Mouse (Mus musculus): ENCODE measurements around the gene Zswim4. TPM values are rescaled to one million over a fixed set of nuclear protein-coding genes. Genes with fewer than 3 reads are reported as not detected.

The Zswim4 gene
- total and polyA plus RNA-seq, 2 experiments from 2014 or later: 15.5 to 47.7 TPM

- WGBS: 82% methylated on average over 21 of the region's 21 CpGs
- no peak overlapping the region for H3K4me2 ChIP-seq (ENCODE audit: low read depth)
- no peak overlapping the region for H3K9ac ChIP-seq
- H3K9me3 ChIP-seq (ENCODE audit: low read length): no peaks in the 10 kb centered on the region
- no peak for ATAC-seq
- H3K27ac ChIP-seq (ENCODE audit: low read depth, low read length): no peak overlapping the region
- no peak for DNase-seq
- peaks cover 95% of the 10 kb centered on the region for H3K36me3 ChIP-seq (ENCODE audit: insufficient read depth)
- TF ChIP-seq CTCF (IDR thresholded peaks at IDR 0.05; ENCODE audit: low read depth): no peak
- H3K4me3 ChIP-seq (ENCODE audit: low read depth, low read length): no peak overlapping the region
- H3K4me1 ChIP-seq (ENCODE audit: insufficient read depth): no peaks in the 10 kb centered on the region
- H3K27me3 ChIP-seq (ENCODE audit: insufficient read depth, low read length): no peaks in the 10 kb centered on the region
Measured at GRCm38 (mm10) chr8:84223322-84224029, 13.4 kb downstream of the Zswim4 start.

DNA sequence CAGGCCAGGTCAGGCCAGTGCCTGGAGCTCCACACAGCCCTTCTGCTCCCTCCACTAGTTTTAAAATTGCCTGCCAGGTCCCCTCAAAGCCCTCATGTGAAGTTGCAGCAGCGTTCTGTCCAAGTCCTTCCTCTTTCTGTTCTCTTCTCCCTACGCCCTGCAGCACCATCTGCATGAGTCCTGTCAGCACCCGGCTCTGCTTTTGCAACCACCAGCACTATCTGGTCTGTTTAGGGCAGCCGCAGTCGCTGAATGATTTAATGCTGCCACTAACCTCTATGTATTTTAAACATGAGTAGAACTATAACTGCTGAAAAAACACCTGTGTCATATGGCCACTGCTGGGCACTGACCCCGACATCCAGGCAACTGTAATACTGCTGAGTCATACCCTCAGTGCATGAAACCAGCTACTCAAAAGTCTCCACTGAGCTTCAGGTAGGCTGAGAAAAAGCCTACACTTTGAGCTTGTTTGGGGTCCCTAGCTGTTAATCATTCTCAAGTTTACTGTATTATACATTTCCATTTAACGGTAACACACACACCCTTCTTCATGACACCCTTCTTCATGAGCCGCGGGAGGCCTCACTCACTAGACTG, 14.2 kb downstream of the Zswim4 start:
- DNase-seq (no peak), ATAC-seq (no peak)
- Histone ChIP-seq H3K4me2 (ENCODE audit: low read depth) (no peak overlapping the region), H3K36me3 (ENCODE audit: insufficient read depth) (peaks cover 95% of the 10 kb centered on the region), H3K9ac (no peak overlapping the region), H3K4me3 (ENCODE audit: low read depth, low read length) (no peak overlapping the region), H3K4me1 (ENCODE audit: insufficient read depth) (no peaks in the 10 kb centered on the region), H3K27me3 (ENCODE audit: insufficient read depth, low read length) (no peaks in the 10 kb centered on the region), H3K9me3 (ENCODE audit: low read length) (no peaks in the 10 kb centered on the region), H3K27ac (ENCODE audit: low read depth, low read length) (no peak overlapping the region)
- WGBS: 96% methylated on average over 9 of the region's 9 CpGs
- no peak for TF ChIP-seq CTCF (IDR thresholded peaks at IDR 0.05; ENCODE audit: low read depth)

DNA sequence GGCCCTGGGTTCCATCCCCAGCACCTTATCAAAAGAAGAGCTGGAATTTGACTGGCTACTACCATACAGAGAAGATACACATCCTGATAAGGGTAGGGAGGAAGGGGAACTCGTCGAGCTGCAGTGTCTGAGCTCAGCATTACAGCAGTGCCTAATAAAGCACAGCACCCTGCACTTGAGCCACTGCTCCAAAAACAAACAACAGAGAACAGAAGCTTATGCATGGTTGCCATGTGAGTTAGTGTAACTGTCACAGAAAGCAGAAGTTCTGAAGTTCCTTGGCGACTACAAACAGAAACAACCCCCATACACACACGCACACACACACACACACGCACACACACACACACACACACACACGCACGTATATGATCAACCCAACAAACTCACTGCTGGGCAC, 16.8 kb downstream of the Zswim4 start:
- Histone ChIP-seq H3K4me2 (ENCODE audit: low read depth) (no peak overlapping the region), H3K9ac (no peak overlapping the region), H3K4me3 (ENCODE audit: low read depth, low read length) (no peak overlapping the region), H3K27me3 (ENCODE audit: insufficient read depth, low read length) (no peaks in the 10 kb centered on the region), H3K36me3 (ENCODE audit: insufficient read depth) (peaks cover 96% of the 10 kb centered on the region), H3K9me3 (ENCODE audit: low read length) (no peaks in the 10 kb centered on the region), H3K4me1 (ENCODE audit: insufficient read depth) (no peaks in the 10 kb centered on the region), H3K27ac (ENCODE audit: low read depth, low read length) (no peak overlapping the region)
- WGBS: 87% methylated on average over 7 of the region's 7 CpGs
- TF ChIP-seq CTCF (IDR thresholded peaks at IDR 0.05; ENCODE audit: low read depth): no peak
- no peak for DNase-seq
- ATAC-seq: no peak

DNA sequence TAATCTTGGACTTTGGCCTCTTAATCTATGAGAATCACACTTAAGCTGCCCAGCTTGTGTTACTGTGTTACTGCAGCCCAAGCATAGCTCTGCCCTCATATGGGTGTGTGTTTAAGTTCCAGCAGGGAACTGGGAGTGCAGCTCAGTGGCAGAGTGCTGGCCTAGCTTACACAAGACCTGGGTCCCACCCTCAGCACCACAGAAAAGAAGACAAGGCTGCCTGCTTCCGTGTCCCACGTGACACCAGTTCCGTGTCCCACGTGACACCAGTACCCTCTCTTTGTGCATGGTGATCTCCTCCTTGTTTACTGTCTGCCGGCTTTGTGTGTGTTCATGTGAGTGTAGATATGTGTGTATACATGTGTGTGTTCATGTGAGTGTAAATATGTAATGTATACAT, 18.7 kb downstream of the Zswim4 start:
- DNase-seq (no peak), ATAC-seq (no peak)
- Histone ChIP-seq H3K9ac (no peak overlapping the region), H3K4me2 (ENCODE audit: low read depth) (no peak overlapping the region), H3K9me3 (ENCODE audit: low read length) (no peaks in the 10 kb centered on the region), H3K27me3 (ENCODE audit: insufficient read depth, low read length) (no peaks in the 10 kb centered on the region), H3K4me1 (ENCODE audit: insufficient read depth) (no peaks in the 10 kb centered on the region), H3K36me3 (ENCODE audit: insufficient read depth) (peaks cover 93% of the 10 kb centered on the region), H3K4me3 (ENCODE audit: low read depth, low read length) (no peak overlapping the region), H3K27ac (ENCODE audit: low read depth, low read length) (no peak overlapping the region)
- TF ChIP-seq CTCF (IDR thresholded peaks at IDR 0.05; ENCODE audit: low read depth): no peak
- 93% methylated on average over 5 of the region's 5 CpGs for WGBS

DNA sequence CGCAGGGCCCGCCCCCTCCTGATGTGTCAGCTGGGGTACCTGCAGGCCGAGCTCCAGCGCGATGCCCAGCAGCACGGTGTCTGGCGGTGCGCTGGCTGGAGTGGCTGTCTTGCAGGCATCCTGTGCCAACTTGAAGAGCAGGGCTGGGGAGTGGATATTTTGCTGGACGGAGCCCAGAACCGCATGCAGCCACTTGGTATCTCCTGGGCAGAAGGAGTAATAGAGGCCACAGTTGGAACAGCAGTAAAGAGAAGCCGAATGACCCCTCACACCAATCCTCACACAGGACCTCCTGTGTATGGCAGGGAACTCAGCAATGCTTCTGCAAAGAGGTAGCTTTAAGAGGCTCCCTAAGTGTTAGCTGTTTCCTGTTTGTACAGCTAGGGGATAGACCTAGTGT, 19.6 kb downstream of the Zswim4 start:
- no peak for ATAC-seq
- WGBS: 97% methylated on average over 11 of the region's 11 CpGs

DNA sequence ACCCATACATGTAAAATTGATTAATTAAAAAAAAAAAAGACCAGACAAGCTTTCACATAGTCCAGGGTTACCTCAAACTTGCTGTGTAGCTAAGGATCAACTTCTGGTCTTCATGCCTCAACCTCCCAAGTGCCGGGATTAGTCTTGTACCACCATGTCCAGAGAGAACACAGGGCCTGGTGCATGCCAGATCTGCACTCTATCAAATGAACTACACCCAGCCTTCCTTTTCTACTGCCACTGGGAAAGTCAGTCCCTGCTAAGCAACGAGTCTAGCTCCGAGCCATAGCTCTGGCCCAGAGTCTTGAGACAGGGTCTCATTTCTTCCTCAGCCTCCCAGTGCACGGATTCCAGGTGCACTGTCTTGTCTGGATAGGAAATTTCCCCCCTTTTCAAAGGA, 23.6 kb downstream of the Zswim4 start:
- H3K4me3 ChIP-seq (ENCODE audit: low read depth, low read length): no peak overlapping the region
- no peak for DNase-seq
- TF ChIP-seq CTCF (IDR thresholded peaks at IDR 0.05; ENCODE audit: low read depth): no peak
- no peaks in the 10 kb centered on the region for H3K9me3 ChIP-seq (ENCODE audit: low read length)
- no peak overlapping the region for H3K27ac ChIP-seq (ENCODE audit: low read depth, low read length)
- no peak overlapping the region for H3K4me2 ChIP-seq (ENCODE audit: low read depth)
- H3K36me3 ChIP-seq (ENCODE audit: insufficient read depth): peaks cover 80% of the 10 kb centered on the region
- no peak overlapping the region for H3K9ac ChIP-seq
- ATAC-seq: no peak
- no peaks in the 10 kb centered on the region for H3K4me1 ChIP-seq (ENCODE audit: insufficient read depth)
- no peaks in the 10 kb centered on the region for H3K27me3 ChIP-seq (ENCODE audit: insufficient read depth, low read length)
- 87% methylated on average over 4 of the region's 4 CpGs for WGBS

More for the DNA sequence above, 19.6 kb downstream of the Zswim4 start:
- Histone ChIP-seq H3K9ac (no peak overlapping the region), H3K4me2 (ENCODE audit: low read depth) (no peak overlapping the region), H3K27ac (ENCODE audit: low read depth, low read length) (no peak overlapping the region), H3K9me3 (ENCODE audit: low read length) (no peaks in the 10 kb centered on the region), H3K4me1 (ENCODE audit: insufficient read depth) (no peaks in the 10 kb centered on the region), H3K36me3 (ENCODE audit: insufficient read depth) (peaks cover 93% of the 10 kb centered on the region), H3K4me3 (ENCODE audit: low read depth, low read length) (no peak overlapping the region), H3K27me3 (ENCODE audit: insufficient read depth, low read length) (no peaks in the 10 kb centered on the region)
- no peak for DNase-seq
- no peak for TF ChIP-seq CTCF (IDR thresholded peaks at IDR 0.05; ENCODE audit: low read depth)

DNA sequence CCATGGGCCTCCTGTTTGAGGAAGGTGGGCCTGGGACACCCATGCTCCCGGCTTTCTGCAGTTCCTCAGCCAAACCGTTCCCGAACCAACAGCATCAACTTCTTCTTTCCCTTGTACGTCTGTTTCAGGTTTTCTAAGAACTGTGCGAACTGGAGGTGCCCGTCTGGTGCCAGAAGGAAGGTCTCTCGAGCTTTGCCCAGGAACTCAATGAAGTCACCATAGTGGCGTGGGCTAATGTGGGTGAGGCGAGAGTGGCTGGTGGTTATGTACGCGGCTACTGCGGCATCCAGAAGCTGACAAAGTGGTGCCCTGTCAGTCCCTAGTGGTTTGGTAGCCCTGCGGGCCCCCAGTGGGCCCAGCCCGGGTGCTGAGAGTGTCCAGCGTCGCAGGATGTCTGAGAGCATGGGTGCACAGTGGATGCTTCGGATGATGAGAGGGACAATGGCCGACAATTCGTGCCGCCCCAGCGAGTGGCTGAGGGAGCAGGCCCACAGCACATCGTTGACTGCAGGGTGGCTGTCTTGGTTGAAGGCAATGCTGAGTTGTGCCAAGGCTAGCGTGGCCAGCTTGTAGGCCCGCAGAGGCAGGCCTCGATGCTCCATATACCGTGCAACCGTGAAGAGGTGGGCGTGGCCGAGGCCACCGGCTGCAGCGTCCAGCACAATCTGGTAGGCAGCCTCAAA, 24.8 kb downstream of the Zswim4 start:
- no peak for TF ChIP-seq CTCF (IDR thresholded peaks at IDR 0.05; ENCODE audit: low read depth)

More for the DNA sequence above, 24.8 kb downstream of the Zswim4 start:
- Histone ChIP-seq H3K27ac (ENCODE audit: low read depth, low read length) (no peak overlapping the region), H3K4me2 (ENCODE audit: low read depth) (no peak overlapping the region), H3K4me1 (ENCODE audit: insufficient read depth) (no peaks in the 10 kb centered on the region), H3K27me3 (ENCODE audit: insufficient read depth, low read length) (no peaks in the 10 kb centered on the region), H3K4me3 (ENCODE audit: low read depth, low read length) (no peak overlapping the region), H3K9ac (no peak overlapping the region), H3K9me3 (ENCODE audit: low read length) (no peaks in the 10 kb centered on the region), H3K36me3 (ENCODE audit: insufficient read depth) (peaks cover 68% of the 10 kb centered on the region)
- DNase-seq (no peak), ATAC-seq (no peak)
- WGBS: 92% methylated on average over 31 of the region's 31 CpGs

Measured in forebrain, postnatal 0 days (tissue).